Mouse (Mus musculus) gastrocnemius, adult 8-10 months (tissue): ENCODE results near the gene Brd2. TPM values are rescaled to one million over a fixed set of nuclear protein-coding genes. Genes with fewer than 3 reads are reported as not detected.
"Not testable (repeated sequence)": the region's sequence is repeated elsewhere in the genome, so short reads cannot be mapped to it uniquely, and the experiment has no call there.

Experiments
- DNase-seq, 2 experiments: peaks; one replicate each; pipeline ENCODE4 v3.0.0; 2022; ENCODE audit warnings: low spot score in 2 of 2
- total RNA-seq, 4 experiments: library from RNA; stranded (reverse); gene quantifications; 2 replicates each; pipeline ENCODE4 v1.2.4; 2022

The Brd2 gene
- 10 to 100 TPM; 67.9 to 73.8 (median 69.8) TPM for total RNA-seq

GRCm38 (mm10) chr17:34122188-34122984, at the start of gene Brd2:
TSS of gene Brd2 (minus strand) at chr17:34122634.
- DNase-seq = peak; percentile 96 to 97

DNA sequence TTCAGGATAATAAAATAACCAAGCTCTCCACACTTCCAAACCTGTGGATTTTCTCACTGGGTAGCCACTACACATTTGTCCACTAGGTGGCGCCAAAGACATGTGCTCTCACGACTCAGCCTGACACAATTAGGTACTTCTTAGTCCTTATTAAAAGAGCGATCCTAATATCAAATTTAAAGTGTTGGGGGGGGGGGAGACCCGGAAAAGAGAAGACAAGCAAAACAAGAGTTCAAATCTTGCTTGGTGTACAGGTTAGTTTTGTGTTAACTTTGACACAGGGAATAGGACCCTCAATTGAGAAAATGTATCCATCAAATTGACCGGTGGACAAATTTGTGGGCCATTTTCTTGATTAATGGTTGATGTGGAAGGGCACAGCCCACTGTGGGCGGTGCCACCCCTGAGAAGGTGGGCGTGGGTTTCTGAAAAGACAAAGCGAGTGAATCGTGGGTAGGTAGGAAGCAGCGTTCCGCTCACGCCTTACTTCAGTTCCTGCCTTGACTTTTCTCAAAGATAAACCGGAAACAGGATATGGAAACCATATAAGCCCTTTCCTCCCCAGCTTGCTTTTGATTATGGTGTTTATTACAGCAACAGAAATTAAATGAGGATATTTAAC, 48.6 kb upstream of the Brd2 start:
- DNase-seq = peak; percentile 70 to 72

DNA sequence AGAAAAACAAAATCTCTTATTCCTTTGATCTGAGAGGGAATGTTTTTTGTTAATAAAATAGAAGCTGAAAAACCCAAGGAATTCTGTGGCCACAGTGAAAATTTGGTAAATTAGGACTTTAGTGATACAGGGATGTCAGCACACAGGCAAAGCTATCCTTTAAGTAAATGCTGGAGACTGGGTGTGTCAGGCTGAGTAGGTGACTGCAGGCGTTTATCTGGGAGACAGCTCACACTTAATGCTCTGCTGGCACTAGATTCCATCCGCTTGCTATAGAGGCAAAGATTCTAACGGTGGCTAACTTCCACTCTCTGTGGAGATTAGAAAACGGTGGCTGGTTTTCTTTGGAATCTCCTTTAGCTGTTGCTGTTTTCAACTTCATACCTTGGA, 48.0 kb upstream of the Brd2 start:
- DNase-seq = no peak

DNA sequence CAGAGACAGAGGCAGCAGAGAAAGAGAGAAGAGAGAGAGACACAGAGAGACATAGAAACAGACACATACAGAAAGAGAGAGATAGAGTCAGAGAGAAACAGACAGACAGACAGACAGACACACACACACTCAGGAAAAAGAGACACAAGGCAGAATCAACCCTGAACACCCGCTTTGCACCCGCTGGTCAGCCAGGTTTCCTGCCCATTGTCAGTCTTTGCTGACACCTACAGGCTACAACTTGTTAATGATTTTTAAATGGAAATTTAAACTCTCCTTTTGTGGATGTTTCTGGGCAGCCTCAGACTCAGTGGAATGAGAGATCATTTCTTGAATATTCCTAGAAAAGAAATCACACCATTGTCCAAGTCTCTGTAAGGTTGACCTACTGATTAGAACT, 46.8 kb upstream of the Brd2 start:
- no peak for DNase-seq

GRCm38 (mm10) chr17:34165033-34165730, 42.7 kb upstream of the Brd2 start:
- no peak for DNase-seq

GRCm38 (mm10) chr17:34164202-34164895, 41.9 kb upstream of the Brd2 start:
- DNase-seq = no peak

- no peak for DNase-seq
Measured at GRCm38 (mm10) chr17:34155534-34155933, 33.1 kb upstream of the Brd2 start.

- no peak for DNase-seq
Measured at GRCm38 (mm10) chr17:34152923-34153322, 30.5 kb upstream of the Brd2 start, which contains the start of gene H2-DMb1. TSS of gene H2-DMb1 (plus strand) at chr17:34153072.

DNA sequence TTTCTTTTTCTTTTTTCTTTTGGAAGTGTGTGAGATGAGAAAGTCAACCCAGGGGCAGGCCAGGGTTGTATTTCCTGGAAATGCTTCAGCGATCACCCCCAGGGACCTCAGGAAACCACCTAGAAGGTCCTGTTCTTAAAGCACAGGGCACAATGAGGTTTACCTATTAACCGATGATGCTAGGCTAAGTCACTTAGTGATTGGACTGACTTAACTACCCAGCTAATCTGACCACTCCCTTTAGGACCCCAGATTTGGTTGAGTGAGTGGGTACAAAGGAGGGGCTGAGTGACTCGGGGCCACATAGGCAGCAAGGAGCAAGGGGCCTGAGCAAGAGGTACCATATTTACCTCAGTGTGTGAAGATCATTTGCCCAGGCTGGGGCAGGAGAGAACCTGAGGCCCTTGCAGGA, 22.5 kb upstream of the Brd2 start:
- no peak for DNase-seq

GRCm38 (mm10) chr17:34144221-34144620, 21.8 kb upstream of the Brd2 start:
- not testable (repeated sequence) for DNase-seq

DNA sequence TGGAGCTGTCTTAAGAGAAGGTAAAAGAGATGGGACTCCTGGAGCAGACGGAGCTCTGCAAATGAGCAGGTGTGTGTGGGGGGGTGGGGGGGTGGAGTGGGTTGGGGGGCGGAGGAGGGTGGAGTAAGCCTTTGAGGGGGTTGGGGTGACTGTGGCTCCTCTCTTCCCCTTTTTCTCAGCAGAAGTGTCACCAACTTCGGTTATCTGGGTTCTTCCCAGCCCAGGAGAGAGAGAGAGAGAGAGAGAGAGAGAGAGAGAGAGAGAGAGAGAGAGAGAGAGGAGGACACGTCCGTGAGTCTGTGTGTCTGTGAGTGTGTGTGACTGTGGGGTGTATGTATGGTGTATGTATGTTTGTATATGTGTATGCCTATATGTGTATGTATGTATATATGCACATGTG, 21.0 kb upstream of the Brd2 start:
- DNase-seq = no peak

GRCm38 (mm10) chr17:34143033-34143432, 20.6 kb upstream of the Brd2 start, which contains the start of gene H2-DMb2:
TSS of gene H2-DMb2 (plus strand) at chr17:34143307.
- DNase-seq = no peak

- no peak for DNase-seq
Measured at GRCm38 (mm10) chr17:34142456-34143010, 20.1 kb upstream of the Brd2 start.

GRCm38 (mm10) chr17:34141448-34141847, 19.0 kb upstream of the Brd2 start:
- DNase-seq = no peak

DNA sequence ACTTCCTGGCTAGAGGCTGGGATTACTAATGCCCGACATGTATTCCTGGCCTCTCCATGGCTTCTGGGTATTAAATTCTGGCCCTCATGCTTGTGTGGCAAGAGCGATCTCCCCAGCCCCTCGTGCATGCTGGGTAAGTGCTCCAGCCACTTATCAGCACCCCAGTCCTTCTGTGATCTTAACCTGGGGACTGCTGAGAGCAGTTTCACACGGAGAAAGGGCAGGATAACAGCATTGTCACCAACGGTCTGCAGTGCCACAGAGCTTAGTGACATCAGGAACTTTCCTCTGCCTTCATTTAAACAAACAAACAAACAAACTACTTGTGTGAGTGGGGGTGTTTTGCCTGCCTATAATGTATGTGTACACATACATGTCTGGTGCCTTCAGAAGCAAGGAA, 17.8 kb upstream of the Brd2 start:
- no peak for DNase-seq

GRCm38 (mm10) chr17:34139416-34139815, 17.0 kb upstream of the Brd2 start:
- DNase-seq = peak in 1 of 2 experiments; percentile 41

- DNase-seq = no peak
Measured at GRCm38 (mm10) chr17:34138655-34139054, 16.2 kb upstream of the Brd2 start.

DNA sequence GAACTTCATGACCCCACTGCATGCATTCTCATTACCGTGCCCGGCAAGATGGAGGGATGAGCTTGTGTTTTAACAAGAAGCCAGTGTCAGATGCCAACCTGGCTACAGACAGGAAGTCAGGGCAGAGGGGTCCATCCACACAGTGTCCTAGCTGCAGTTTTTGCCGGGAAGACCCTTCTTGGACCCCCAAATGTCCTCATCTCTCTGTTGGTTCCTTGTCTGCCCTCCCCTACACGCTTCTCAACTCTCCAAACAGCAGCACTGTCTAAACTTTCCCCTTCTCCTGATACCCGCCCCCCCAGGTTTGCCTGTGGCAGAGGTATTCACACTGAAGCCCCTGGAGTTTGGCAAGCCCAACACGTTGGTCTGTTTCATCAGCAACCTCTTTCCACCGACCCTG, 15.2 kb upstream of the Brd2 start:
- DNase-seq = no peak

- peak; percentile 97 to 98 for DNase-seq
Measured at GRCm38 (mm10) chr17:34135297-34136224, 13.1 kb upstream of the Brd2 start.

DNA sequence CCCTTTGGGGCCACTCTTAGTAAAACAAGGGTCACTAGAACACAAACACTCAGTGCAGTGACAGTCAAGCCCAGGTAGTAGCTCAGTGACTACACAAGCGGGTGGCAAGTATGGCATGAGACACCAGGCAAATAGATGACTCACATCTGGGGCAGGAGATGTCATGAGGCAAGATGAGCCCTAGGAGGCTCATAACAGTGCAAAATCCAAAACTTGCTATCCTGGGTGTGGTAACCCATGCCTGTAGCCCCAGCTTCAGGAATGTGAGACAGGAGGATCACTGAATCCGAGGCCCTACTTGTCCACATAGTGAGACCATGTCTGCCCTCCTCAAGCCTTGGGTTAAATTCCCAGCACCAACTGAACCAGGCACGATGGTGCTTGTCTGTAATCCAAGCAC, 12.0 kb upstream of the Brd2 start:
- DNase-seq = no peak
